Mouse (Mus musculus): ENCODE data around the gene Gm20737.
"Not testable (repeated sequence)": the region's sequence is repeated elsewhere in the genome, so short reads cannot be mapped to it uniquely, and the experiment has no call there.

Gm20737 gene

DNA sequence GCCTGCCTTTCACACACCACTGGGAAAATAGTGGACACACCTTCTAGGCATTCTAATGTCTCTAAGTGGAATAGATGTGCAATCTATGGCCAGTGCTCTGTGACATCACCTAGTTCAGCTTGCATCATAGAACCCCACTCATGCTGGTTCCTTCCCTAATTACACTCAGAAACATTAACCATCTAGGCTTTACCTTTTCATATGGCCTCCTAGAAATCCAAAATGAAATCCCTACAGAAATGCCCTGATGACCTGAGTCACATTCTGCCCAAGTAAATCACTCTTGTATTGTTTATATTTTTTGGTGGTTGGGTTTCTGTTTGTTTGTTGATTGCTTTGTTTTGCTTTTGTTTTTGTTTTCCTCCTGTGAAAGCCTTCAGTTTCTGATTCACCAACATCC, at the start of gene Gm20737:
Gene Gm20737, minus strand, starts transcription at position 101 of the 400 bp plus-strand sequence.
- not testable (repeated sequence) for DNase-seq

- DNase-seq = not testable (repeated sequence)
Observed at GRCm38 (mm10) chrY:10553153-10553552, 17.3 kb upstream of the Gm20737 start, which contains the start of gene Gm21775. Gm21775 (plus strand) TSS chrY:10553453.
